Mouse (Mus musculus) lung, adult 2 months (tissue): ENCODE data around the gene Grap2.

Experiments
- CTCF ChIP-seq: fragments of 200-500 bp; IDR thresholded peaks from 2 replicates; pipeline ENCODE4 v1.5.1; 2011; ENCODE audit warnings: mild to moderate bottlenecking, low read length, control low read depth; ENCODE audit not compliant: insufficient read depth
- POLR2A ChIP-seq: fragments of 200-500 bp; IDR thresholded peaks from 2 replicates; pipeline ENCODE4 v1.6.1; 2011; ENCODE audit warnings: low read depth, mild to moderate bottlenecking, control low read depth, low read length, borderline replicate concordance; ENCODE audit errors: extremely low read depth

- TF ChIP-seq CTCF (no peak), POLR2A (no peak)
Observed at GRCm38 (mm10) chr15:80586296-80586695, 13.9 kb downstream of the Grap2 start.
